9 mouse cellular contexts compared by ENCODE assay signal in genomic region chr19:17030276-17030675, GRCm38 (mm10).
A peak's percentile ranks its signal among the peaks of the same experiment; 100 is the strongest.
DNase-seq lines count a peak whose midpoint lies in the region; ATAC-seq and TF ChIP-seq lines count a peak whose summit lies in the region.
"Had no signal": no experiment of that assay in that cellular context is flagged by ENCODE, and none has a peak within 500 bp of the region (broad histone marks: within the 10 kb centered on the region; RNA-seq: fewer than 3 reads in every experiment).

No protein-coding gene starts in this region.

- H3K36me3 ChIP-seq in forebrain, embryonic 10.5 days (replicated peaks) = no peaks in the 10 kb centered on the region
- H3K36me3 ChIP-seq: hindbrain, embryonic 15.5 days had no signal

- H3K4me1 ChIP-seq in forebrain, embryonic 10.5 days = peaks cover 18% of the 10 kb centered on the region
- H3K4me1 ChIP-seq in lung, adult 2 months (ENCODE audit: control insufficient read depth, insufficient read depth, low read length) = no peaks in the 10 kb centered on the region

- H3K9me3 ChIP-seq in forebrain, embryonic 10.5 days = no peaks in the 10 kb centered on the region
- H3K9me3 ChIP-seq: hindbrain, embryonic 15.5 days had no signal

- H3K27ac ChIP-seq in forebrain, embryonic 10.5 days = no peak overlapping the region
- H3K27ac ChIP-seq: hindbrain, embryonic 15.5 days had no signal

- H3K27me3 ChIP-seq in forebrain, embryonic 10.5 days (ENCODE audit: poor library complexity, severe bottlenecking) = no peaks in the 10 kb centered on the region
- H3K27me3 ChIP-seq: hindbrain, embryonic 15.5 days had no signal

- TF ChIP-seq POLR2A in lung, adult 2 months (IDR thresholded peaks at IDR 0.05; ENCODE audit: borderline replicate concordance, extremely low read depth, low read depth, low read length) = no peak

- H3K4me3 ChIP-seq in forebrain, embryonic 10.5 days = no peak overlapping the region
- H3K4me3 ChIP-seq in lung, adult 2 months (replicated peaks; ENCODE audit: extremely low read depth, low read depth, low read length) = no peak overlapping the region
- H3K4me3 ChIP-seq: hindbrain, embryonic 15.5 days had no signal

- WGBS in forebrain, embryonic 10.5 days = 4% methylated on average over 3 of the region's 3 CpGs
- 6% methylated on average over 3 of the region's 3 CpGs for WGBS in lung, adult 2 months

- TF ChIP-seq CTCF in lung, adult 2 months (IDR thresholded peaks at IDR 0.05; ENCODE audit: insufficient read depth, low read length) = peak; percentile 50

- peak; percentile 37 for DNase-seq in ovary, postnatal 10 days (ENCODE audit: low spot score)
- DNase-seq in ovary, adult 18-20 months (ENCODE audit: low spot score) = no peak
- peak; percentile 71 for DNase-seq in adrenal gland, postnatal 14 days
- DNase-seq in forebrain, embryonic 10.5 days (ENCODE audit: extremely low spot score, low spot score) = peak; percentile 63
- peak; percentile 68 for DNase-seq in kidney, adult 9 months
- peak; percentile 60 for DNase-seq in lung, adult 2 months
- peak; percentile 24 for DNase-seq in right cerebral cortex, adult 18-20 months

- ATAC-seq in erythroblast, adult 5-6 weeks (replicated peaks; ENCODE audit: low FRiP score, poor library complexity, severe bottlenecking) = no peak
